Mouse (Mus musculus) testis, adult 2 months (tissue): ENCODE data around the gene Cblc.

ENCODE experiments used
- CTCF ChIP-seq: fragments of 200-500 bp; IDR thresholded peaks from 2 replicates; pipeline ENCODE4 v1.5.1; 2012; ENCODE audit warnings: low read depth, mild to moderate bottlenecking, inconsistent platforms, low read length, moderate library complexity; ENCODE audit not compliant: control insufficient read depth, insufficient read depth, insufficient replicate concordance
- POLR2A ChIP-seq: fragments of 200-500 bp; IDR thresholded peaks from 2 replicates; pipeline ENCODE4 v1.6.1; 2012; ENCODE audit warnings: low read depth, mild to moderate bottlenecking, inconsistent platforms, low read length, moderate library complexity; ENCODE audit not compliant: control insufficient read depth

- TF ChIP-seq CTCF, result no peak
- TF ChIP-seq POLR2A, result no peak
Measured at GRCm38 (mm10) chr7:19831837-19832236, 35.2 kb upstream of the Cblc start.
